Mouse (Mus musculus): Measurements from ENCODE around the gene Gli1.

Gene Gli1

GRCm38 (mm10) chr10:127341891-127342639 is at the start of gene Gli1:
Gene Gli1 (minus strand): TSS chr10:127341974.
- peak; percentile 76 for DNase-seq (ENCODE audit: low read depth, low spot score)

DNA sequence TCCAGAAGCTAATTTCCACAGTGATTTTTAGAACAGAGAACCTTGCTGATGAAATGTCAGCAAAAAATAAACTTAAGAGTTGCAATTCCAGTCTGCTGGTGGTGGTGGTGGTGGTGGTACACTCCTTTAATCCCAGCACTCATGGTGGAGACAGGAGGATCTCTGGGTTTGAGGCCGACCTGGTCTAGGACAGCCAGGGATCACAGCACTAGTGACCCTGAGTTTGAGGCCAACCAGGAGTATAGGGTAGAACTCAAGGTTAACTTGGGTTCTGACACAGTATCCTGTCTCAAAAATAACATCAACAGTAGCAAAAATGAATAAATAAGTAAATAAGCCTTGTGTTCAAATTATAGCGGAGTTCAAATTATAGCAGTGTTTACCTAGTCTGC is 40.0 kb upstream of the Gli1 start:
- no peak for DNase-seq (ENCODE audit: low read depth, low spot score)

- DNase-seq (ENCODE audit: low read depth, low spot score): peak; percentile 23
Measured at GRCm38 (mm10) chr10:127380767-127381742, 39.3 kb upstream of the Gli1 start.

DNA sequence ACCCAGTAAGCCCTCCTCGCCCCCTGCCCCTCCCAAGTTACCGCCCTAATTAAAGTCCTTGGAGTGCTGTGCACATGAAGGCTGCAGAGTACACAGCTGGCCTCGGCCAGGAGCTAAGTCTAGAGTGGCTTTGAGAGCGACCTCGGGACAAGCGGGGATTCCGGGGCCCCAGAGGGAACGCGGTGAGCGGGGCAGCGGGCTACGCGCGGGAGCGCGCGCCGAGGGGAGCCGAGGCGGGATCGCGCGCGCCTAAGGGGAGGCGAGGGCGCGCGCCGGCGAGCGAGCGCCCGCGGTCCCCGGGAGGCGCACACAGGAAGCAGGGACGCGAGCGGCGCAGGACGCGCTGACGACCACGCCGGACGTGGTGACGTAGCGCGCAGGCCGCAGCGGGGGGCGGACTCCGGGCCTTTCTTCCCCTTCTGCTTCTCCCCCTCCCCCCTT is 38.5 kb upstream of the Gli1 start, which contains the start of gene R3hdm2:
R3hdm2 (plus strand) TSS at position 77 of the 441 bp plus-strand sequence.
- DNase-seq (ENCODE audit: low read depth, low spot score): peak; percentile 86

GRCm38 (mm10) chr10:127379654-127380053 is 37.9 kb upstream of the Gli1 start:
- no peak for DNase-seq (ENCODE audit: low read depth, low spot score)

DNA sequence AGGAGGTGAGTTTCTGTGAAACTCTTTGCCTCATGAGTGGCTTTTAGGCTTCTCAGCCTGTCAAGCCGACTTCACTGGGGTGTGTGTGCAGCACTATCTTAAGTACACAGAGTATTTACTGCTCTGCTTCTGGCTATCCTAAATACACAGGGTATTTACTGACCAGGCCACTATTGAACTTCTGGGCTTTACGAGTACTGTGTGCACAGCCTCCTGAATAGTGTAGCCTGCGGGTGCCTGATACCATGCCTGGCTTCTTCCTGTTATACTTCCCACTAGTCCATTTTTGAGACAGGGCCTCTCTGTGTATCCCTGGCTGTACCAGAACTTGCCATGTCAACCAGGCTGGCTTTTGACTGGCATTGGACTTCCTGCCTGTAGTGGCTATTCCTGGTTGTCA is 35.9 kb upstream of the Gli1 start:
- DNase-seq (ENCODE audit: low read depth, low spot score): no peak

- no peak for DNase-seq (ENCODE audit: low read depth, low spot score)
Measured at GRCm38 (mm10) chr10:127371023-127371422, 29.2 kb upstream of the Gli1 start.

DNA sequence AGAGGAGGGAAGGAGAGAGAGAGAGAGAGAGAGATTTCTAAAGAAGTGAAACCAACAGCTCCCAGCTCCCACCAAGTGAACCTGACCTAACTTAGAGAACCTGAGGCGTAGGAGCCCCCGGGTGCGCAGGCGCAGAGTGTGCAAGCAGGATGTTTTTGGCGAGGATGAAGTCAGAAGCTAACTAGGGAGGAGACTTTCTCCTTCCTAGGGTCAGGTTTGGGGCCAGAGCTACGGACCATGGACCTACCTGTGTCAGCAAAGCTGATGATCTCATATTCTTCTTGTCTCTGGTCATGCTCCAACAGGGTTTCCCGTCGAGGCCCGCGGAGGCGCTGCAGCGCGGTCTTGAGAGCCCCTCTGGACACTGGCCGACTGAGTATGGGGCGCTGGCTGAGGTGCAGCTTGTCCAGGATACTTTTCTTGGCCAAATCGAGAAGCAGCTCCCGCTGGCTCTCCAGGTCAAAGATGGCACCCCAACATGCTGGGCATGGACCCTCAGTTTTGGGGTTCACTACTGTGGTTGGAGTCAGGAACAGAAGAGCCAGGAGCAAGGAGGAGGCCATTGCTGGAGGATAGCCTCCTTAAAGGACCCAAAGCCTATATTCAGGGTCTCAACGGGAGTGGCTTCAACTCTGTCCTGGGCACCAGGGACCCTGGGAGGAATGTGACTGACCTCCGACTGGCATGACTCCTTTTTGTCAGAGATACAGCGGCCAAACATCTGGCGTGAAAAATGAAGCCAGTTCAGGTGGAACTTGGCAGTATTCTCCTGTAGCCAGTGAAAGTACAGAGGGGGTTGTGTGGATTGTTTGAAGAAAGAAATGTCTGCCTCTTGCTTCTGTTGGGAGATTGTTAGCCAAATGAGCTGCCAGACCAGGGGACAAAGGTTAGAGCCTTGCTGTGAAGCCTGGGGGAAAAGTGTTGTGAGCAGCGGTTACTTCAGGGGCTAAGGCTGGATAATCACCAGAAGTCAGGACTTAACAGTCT is 28.4 kb upstream of the Gli1 start, which contains the start of gene Inhbc:
Inhbc (minus strand) TSS at position 598 of the 987 bp plus-strand sequence.
- DNase-seq (ENCODE audit: low read depth, low spot score): no peak

DNA sequence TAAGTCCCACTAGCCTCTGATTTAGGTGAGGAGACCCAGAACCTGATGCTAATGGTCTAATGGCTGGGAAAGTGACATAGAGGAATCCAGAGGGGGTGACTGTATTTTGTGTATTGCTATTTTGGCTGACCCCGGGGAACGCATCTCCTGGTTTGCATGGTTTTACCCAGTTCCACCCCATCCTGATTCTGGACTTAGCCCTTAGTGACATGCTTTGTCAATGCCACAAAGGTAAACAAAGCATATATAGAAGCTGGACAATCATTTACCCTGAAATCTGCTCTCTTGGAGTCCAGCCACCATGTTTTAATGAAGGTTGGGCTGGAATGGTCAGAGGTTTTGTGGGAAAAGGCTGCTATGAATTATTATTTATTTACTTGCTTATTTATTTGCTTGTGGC is 26.5 kb upstream of the Gli1 start:
- DNase-seq (ENCODE audit: low read depth, low spot score): no peak

- DNase-seq (ENCODE audit: low read depth, low spot score): no peak
Measured at GRCm38 (mm10) chr10:127367116-127367515, 25.3 kb upstream of the Gli1 start.

- no peak for DNase-seq (ENCODE audit: low read depth, low spot score)
Measured at GRCm38 (mm10) chr10:127360714-127361113, 18.9 kb upstream of the Gli1 start.

DNA sequence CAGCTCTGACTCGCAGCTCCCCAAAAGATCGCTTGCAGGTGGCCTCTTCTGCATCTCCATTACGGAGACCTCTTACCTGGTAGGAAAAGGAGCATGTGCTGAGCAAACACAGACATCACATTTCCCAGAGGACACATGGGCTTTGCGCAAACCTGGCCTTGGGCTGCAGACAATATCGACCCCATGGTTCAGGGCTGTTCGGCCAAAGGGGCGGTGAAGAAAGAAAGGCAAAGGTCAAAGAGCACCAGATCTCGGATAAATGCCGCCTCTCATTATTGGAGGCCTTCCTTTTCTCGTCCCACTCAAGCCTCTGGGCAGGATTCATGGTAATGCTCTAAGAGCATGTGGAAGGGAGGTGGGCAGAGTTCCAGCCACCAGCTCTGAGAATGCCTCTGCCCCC is 13.6 kb upstream of the Gli1 start:
- no peak for DNase-seq (ENCODE audit: low read depth, low spot score)

DNA sequence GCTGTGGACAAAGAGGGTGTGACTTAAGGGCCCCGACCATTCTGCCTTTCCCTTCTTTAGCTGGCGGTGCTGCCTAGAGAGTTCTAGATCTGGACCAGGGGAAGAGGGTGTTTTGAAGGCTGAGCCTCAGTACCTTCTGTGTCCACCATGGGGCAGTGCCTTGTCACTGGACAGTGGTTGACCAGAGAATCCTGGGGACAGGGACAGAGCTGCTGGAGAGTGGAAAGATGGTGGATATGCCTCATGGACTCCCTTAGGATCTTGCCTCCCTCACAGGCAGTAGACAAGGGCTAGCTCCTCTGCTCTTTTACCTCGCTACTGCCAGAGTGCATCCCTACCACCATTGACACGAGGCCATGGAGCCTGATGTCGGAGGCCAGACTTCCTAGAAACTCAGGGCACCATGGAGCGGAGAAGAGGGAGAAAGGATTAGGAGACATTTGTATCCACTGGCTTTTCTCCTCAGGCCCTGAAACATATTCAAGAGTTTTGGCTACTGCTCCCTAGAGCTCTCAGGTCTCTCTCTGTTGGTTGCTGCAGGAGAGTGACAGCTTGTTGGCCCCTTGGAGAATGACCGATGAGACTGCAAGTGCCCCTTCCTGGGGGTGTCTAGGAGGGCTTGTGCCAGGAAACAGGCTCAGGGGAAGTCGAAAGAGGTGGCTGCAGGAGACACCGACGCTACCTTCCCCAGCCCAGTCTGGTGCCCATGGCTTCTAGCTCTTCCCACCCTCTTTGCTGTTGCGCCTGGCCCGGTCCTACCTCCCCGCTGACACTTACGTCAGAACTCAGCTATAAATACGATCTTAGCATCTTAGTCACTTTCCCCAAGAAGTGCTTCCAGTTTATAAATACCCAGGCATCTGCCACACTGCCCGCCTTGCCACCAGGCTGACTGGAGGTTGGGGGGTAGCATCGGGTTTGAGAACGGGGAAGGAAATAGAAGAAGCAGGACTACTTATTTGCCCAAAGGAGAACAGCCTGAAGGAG is 12.4 kb upstream of the Gli1 start, which contains the start of gene Inhbe:
Inhbe (minus strand) TSS at position 503 of the 987 bp plus-strand sequence.
- peak; percentile 68 for DNase-seq (ENCODE audit: low read depth, low spot score)

DNA sequence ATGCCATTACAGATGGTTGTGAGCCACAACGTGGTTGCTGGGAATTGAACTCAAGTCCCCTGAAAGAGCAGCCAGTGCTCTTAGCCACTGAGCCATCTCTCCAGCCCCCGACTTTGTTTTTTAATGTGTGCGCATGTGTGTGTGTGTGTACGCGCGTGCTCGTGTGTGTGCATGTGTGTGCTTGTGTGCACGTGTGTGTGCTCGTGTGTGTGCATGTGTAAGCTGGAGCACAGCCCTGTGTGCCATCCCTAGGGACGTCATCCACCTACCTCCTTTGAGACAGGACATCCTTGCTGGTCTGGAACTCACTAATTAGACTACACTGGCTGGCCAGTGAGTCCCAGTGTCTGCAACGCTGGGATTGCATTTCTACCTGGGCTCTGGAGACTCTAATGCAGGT is 11.0 kb upstream of the Gli1 start:
- DNase-seq (ENCODE audit: low read depth, low spot score): no peak

- DNase-seq (ENCODE audit: low read depth, low spot score): no peak
Measured at GRCm38 (mm10) chr10:127352187-127352586, 10.4 kb upstream of the Gli1 start.

DNA sequence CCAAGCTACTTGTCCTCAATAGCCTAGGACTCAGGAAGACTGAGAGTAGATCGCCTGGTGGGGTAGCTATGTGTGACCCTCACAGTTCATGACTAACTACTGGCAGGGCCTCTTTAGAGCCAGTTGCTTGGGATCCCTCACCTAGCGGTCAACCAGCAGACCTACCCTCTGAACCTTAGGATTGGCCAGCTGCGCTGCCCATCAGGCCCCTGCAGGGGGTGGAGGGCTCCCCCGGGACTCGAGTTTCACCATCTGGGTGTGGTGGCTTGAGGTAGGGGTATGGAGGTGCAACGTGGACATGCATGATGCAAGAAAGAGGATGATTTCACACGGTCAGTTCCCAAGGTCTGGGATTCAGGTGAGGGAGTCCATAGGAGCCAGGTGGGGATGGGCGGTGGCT is 9.9 kb upstream of the Gli1 start:
- no peak for DNase-seq (ENCODE audit: low read depth, low spot score)

DNA sequence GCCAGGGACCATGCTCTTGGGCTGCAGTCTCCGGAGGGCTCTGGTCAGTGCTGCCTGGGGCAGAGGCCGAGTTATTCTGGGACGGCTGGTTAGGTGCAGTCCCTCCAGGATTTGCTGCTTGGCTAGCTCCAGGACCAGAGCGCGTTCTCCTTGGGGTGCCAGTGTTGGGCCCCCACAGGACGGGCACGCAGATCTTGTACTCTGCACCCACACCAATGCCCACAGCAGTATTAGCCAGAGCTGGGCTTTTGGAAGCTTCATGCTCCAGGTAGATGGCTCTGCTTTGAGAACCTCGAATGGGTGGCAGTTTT is 9.5 kb upstream of the Gli1 start:
- no peak for DNase-seq (ENCODE audit: low read depth, low spot score)

DNA sequence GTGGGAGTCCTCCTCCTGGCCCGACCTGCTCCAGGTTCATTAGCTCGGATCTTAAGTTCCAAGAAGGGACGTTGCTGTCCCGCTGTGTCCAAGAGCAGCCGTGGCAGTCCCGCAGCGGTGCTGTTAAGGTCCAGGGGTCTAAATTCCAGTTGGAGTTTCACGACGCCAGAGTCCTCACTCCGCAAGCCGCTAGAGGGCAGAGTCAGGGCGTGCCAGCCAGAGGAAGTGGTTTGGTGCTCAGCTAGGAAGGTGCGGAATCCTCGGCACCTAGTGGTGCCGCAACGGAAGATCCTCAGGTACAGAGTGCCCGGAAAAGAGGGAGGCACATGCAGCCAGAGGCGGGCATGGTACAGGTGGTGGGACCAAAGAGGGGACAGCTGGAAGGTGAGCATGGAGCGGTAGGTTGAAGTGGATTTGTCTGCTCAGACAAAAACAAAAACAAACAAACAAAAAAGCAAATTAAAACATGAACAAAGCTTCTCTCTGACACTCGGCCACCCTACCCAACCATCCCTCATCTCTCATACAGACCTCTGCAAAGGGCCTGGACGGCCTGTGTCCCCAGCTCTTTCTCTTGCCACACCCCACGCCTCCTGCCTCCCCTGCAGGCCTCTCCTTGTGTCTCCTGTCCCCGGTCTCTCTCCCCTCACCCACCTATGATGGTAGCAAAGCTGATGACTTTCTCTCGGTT is 9.0 kb upstream of the Gli1 start:
- DNase-seq (ENCODE audit: low read depth, low spot score): peak; percentile 28

- no peak for DNase-seq (ENCODE audit: low read depth, low spot score)
Measured at GRCm38 (mm10) chr10:127349810-127350209, 8.0 kb upstream of the Gli1 start.

Measured in skeletal muscle tissue, adult 2 months (tissue).